Mouse (Mus musculus): ENCODE measurements around the gene Adam22. TPM values are rescaled to one million over a fixed set of nuclear protein-coding genes. Genes with fewer than 3 reads are reported as not detected.
"Not testable (repeated sequence)": the region's sequence is repeated elsewhere in the genome, so short reads cannot be mapped to it uniquely, and the experiment has no call there.

Adam22 gene
- total RNA-seq, 2 experiments from 2014 or later: 0.17 to 0.33 TPM

GRCm38 (mm10) chr5:8221630-8222029 is 146.3 kb downstream of the Adam22 start:
- ATAC-seq (replicated peaks; ENCODE audit: low FRiP score, low TSS enrichment, poor library complexity, severe bottlenecking): no peak

GRCm38 (mm10) chr5:8215841-8216240 is 152.1 kb downstream of the Adam22 start:
- no peak for ATAC-seq (replicated peaks; ENCODE audit: low FRiP score, low TSS enrichment, poor library complexity, severe bottlenecking)

GRCm38 (mm10) chr5:8184992-8185391 is 183.0 kb downstream of the Adam22 start:
- ATAC-seq (replicated peaks; ENCODE audit: low FRiP score, low TSS enrichment, poor library complexity, severe bottlenecking): not testable (repeated sequence)

- no peak for ATAC-seq (replicated peaks; ENCODE audit: low FRiP score, low TSS enrichment, poor library complexity, severe bottlenecking)
Observed at GRCm38 (mm10) chr5:8180646-8181045, 187.3 kb downstream of the Adam22 start.

GRCm38 (mm10) chr5:8178111-8178510 is 189.8 kb downstream of the Adam22 start:
- no peak for ATAC-seq (replicated peaks; ENCODE audit: low FRiP score, low TSS enrichment, poor library complexity, severe bottlenecking)

- no peak for ATAC-seq (replicated peaks; ENCODE audit: low FRiP score, low TSS enrichment, poor library complexity, severe bottlenecking)
Observed at GRCm38 (mm10) chr5:8164773-8165172, 203.2 kb downstream of the Adam22 start.

- no peak for ATAC-seq (replicated peaks; ENCODE audit: low FRiP score, low TSS enrichment, poor library complexity, severe bottlenecking)
Observed at GRCm38 (mm10) chr5:8151645-8152044, 216.3 kb downstream of the Adam22 start.

GRCm38 (mm10) chr5:8146146-8146545 is 221.8 kb downstream of the Adam22 start:
- no peak for ATAC-seq (replicated peaks; ENCODE audit: low FRiP score, low TSS enrichment, poor library complexity, severe bottlenecking)

- no peak for ATAC-seq (replicated peaks; ENCODE audit: low FRiP score, low TSS enrichment, poor library complexity, severe bottlenecking)
Observed at GRCm38 (mm10) chr5:8145473-8145872, 222.5 kb downstream of the Adam22 start.

- no peak for ATAC-seq (replicated peaks; ENCODE audit: low FRiP score, low TSS enrichment, poor library complexity, severe bottlenecking)
Observed at GRCm38 (mm10) chr5:8132546-8132945, 235.4 kb downstream of the Adam22 start.

GRCm38 (mm10) chr5:8131918-8132317 is 236.0 kb downstream of the Adam22 start:
- no peak for ATAC-seq (replicated peaks; ENCODE audit: low FRiP score, low TSS enrichment, poor library complexity, severe bottlenecking)

GRCm38 (mm10) chr5:8129750-8130149 is 238.2 kb downstream of the Adam22 start:
- no peak for ATAC-seq (replicated peaks; ENCODE audit: low FRiP score, low TSS enrichment, poor library complexity, severe bottlenecking)

- no peak for ATAC-seq (replicated peaks; ENCODE audit: low FRiP score, low TSS enrichment, poor library complexity, severe bottlenecking)
Observed at GRCm38 (mm10) chr5:8120926-8121325, 247.0 kb downstream of the Adam22 start.

- no peak for ATAC-seq (replicated peaks; ENCODE audit: low FRiP score, low TSS enrichment, poor library complexity, severe bottlenecking)
Observed at GRCm38 (mm10) chr5:8120087-8120486, 247.9 kb downstream of the Adam22 start.

GRCm38 (mm10) chr5:8116561-8117168 is 251.3 kb downstream of the Adam22 start:
- ATAC-seq (replicated peaks; ENCODE audit: low FRiP score, low TSS enrichment, poor library complexity, severe bottlenecking): no peak

- no peak for ATAC-seq (replicated peaks; ENCODE audit: low FRiP score, low TSS enrichment, poor library complexity, severe bottlenecking)
Observed at GRCm38 (mm10) chr5:8112246-8112645, 255.7 kb downstream of the Adam22 start.

GRCm38 (mm10) chr5:8111691-8112090 is 256.3 kb downstream of the Adam22 start:
- ATAC-seq (replicated peaks; ENCODE audit: low FRiP score, low TSS enrichment, poor library complexity, severe bottlenecking): no peak

- ATAC-seq (replicated peaks; ENCODE audit: low FRiP score, low TSS enrichment, poor library complexity, severe bottlenecking): no peak
Observed at GRCm38 (mm10) chr5:8095689-8096088, 272.3 kb downstream of the Adam22 start.

- ATAC-seq (replicated peaks; ENCODE audit: low FRiP score, low TSS enrichment, poor library complexity, severe bottlenecking): no peak
Observed at GRCm38 (mm10) chr5:8094921-8095320, 273.0 kb downstream of the Adam22 start.

- no peak for ATAC-seq (replicated peaks; ENCODE audit: low FRiP score, low TSS enrichment, poor library complexity, severe bottlenecking)
Observed at GRCm38 (mm10) chr5:8088147-8088546, 279.8 kb downstream of the Adam22 start.

GRCm38 (mm10) chr5:8085661-8086060 is 282.3 kb downstream of the Adam22 start:
- no peak for ATAC-seq (replicated peaks; ENCODE audit: low FRiP score, low TSS enrichment, poor library complexity, severe bottlenecking)

Measured in megakaryocyte-erythroid progenitor cell, adult 5-6 weeks (primary cell).